Mouse (Mus musculus): ENCODE measurements around the gene Gm49776. TPM values are rescaled to one million over a fixed set of nuclear protein-coding genes. Genes with fewer than 3 reads are reported as not detected.

The Gm49776 gene
- total and polyA plus RNA-seq, 2 experiments from 2014 or later: 3.1 TPM; not detected in 1

- H3K27me3 ChIP-seq (ENCODE audit: insufficient read depth, low read length): no peaks in the 10 kb centered on the region
- ATAC-seq: peak; percentile 62
- DNase-seq (ENCODE audit: low spot score): no peak
- no peak for TF ChIP-seq CTCF (IDR thresholded peaks at IDR 0.05; ENCODE audit: low read depth)
- H3K4me3 ChIP-seq (ENCODE audit: low read length): no peak overlapping the region
- 63% methylated on average over 8 of the region's 8 CpGs for WGBS
- 0 out of 2 replicates have a peak overlapping the region, but pooled peaks have one; percentile 36 for H3K27ac ChIP-seq
- no peaks in the 10 kb centered on the region for H3K4me1 ChIP-seq (ENCODE audit: insufficient read depth, low read length)
- no peak overlapping the region for H3K9ac ChIP-seq (replicated peaks; ENCODE audit: low read length)
- peaks cover 30% of the 10 kb centered on the region for H3K36me3 ChIP-seq (ENCODE audit: insufficient read depth, low read length)
- H3K9me3 ChIP-seq (ENCODE audit: low read length): no peaks in the 10 kb centered on the region
- H3K4me2 ChIP-seq (ENCODE audit: low read depth, low read length): no peak overlapping the region
Observed at GRCm38 (mm10) chr16:18220001-18220400, 38.1 kb downstream of the Gm49776 start.

GRCm38 (mm10) chr16:18218580-18218996, 39.5 kb downstream of the Gm49776 start:
- Histone ChIP-seq H3K4me3 (ENCODE audit: low read length) (no peak overlapping the region), H3K4me1 (ENCODE audit: insufficient read depth, low read length) (peaks cover 12% of the 10 kb centered on the region), H3K27me3 (ENCODE audit: insufficient read depth, low read length) (no peaks in the 10 kb centered on the region), H3K36me3 (ENCODE audit: insufficient read depth, low read length) (peaks cover 16% of the 10 kb centered on the region), H3K9me3 (ENCODE audit: low read length) (no peaks in the 10 kb centered on the region), H3K27ac (no peak overlapping the region), H3K4me2 (ENCODE audit: low read depth, low read length) (no peak overlapping the region), H3K9ac (replicated peaks; ENCODE audit: low read length) (no peak overlapping the region)
- 80% methylated on average over 9 of the region's 9 CpGs for WGBS
- TF ChIP-seq CTCF (IDR thresholded peaks at IDR 0.05; ENCODE audit: low read depth): no peak
- no peak for ATAC-seq
- no peak for DNase-seq (ENCODE audit: low spot score)

- H3K9ac ChIP-seq (replicated peaks; ENCODE audit: low read length): no peak within 1 kb of the TSS
Observed at GRCm38 (mm10) chr16:18217579-18217978, 40.5 kb downstream of the Gm49776 start, which contains the start of gene Ccdc188. Ccdc188 (plus strand) TSS chr16:18217879.

GRCm38 (mm10) chr16:18214858-18215257, 43.3 kb downstream of the Gm49776 start:
- 34% methylated on average over 7 of the region's 7 CpGs for WGBS
- no peaks in the 10 kb centered on the region for H3K36me3 ChIP-seq (ENCODE audit: insufficient read depth, low read length)
- H3K27ac ChIP-seq: peak overlapping the region; percentile 75; the same call in 1 of the 2 replicates
- ATAC-seq (no peak), DNase-seq (ENCODE audit: low spot score) (peak; percentile 47)
- H3K4me3 ChIP-seq (ENCODE audit: low read length): no peak overlapping the region
- no peaks in the 10 kb centered on the region for H3K27me3 ChIP-seq (ENCODE audit: insufficient read depth, low read length)
- TF ChIP-seq CTCF (IDR thresholded peaks at IDR 0.05; ENCODE audit: low read depth): no peak
- no peak overlapping the region; the same call in 1 of the 2 replicates for H3K9ac ChIP-seq (replicated peaks; ENCODE audit: low read length)
- H3K4me2 ChIP-seq (ENCODE audit: low read depth, low read length): peak overlapping the region; percentile 49
- peaks cover 18% of the 10 kb centered on the region for H3K4me1 ChIP-seq (ENCODE audit: insufficient read depth, low read length)
- H3K9me3 ChIP-seq (ENCODE audit: low read length): no peaks in the 10 kb centered on the region

More at GRCm38 (mm10) chr16:18217579-18217978, 40.5 kb downstream of the Gm49776 start, which contains the start of gene Ccdc188:
- no peaks in the 10 kb centered on the region for H3K9me3 ChIP-seq (ENCODE audit: low read length)
- no peak for TF ChIP-seq CTCF (IDR thresholded peaks at IDR 0.05; ENCODE audit: low read depth)
- peaks cover 18% of the 10 kb centered on the region for H3K4me1 ChIP-seq (ENCODE audit: insufficient read depth, low read length)
- H3K4me3 ChIP-seq (ENCODE audit: low read length): no peak within 1 kb of the TSS
- peaks cover 6% of the 10 kb centered on the region for H3K36me3 ChIP-seq (ENCODE audit: insufficient read depth, low read length)
- DNase-seq (ENCODE audit: low spot score) (no peak), ATAC-seq (no peak)
- no peaks in the 10 kb centered on the region for H3K27me3 ChIP-seq (ENCODE audit: insufficient read depth, low read length)
- H3K4me2 ChIP-seq (ENCODE audit: low read depth, low read length): no peak within 1 kb of the TSS
- 87% methylated on average over 4 of the region's 4 CpGs for WGBS
- no peak within 1 kb of the TSS for H3K27ac ChIP-seq

GRCm38 (mm10) chr16:18213689-18214088, 44.4 kb downstream of the Gm49776 start:
- Histone ChIP-seq H3K9ac (replicated peaks; ENCODE audit: low read length) (peak overlapping the region; percentile 6; the same call in 1 of the 2 replicates), H3K27ac (peak overlapping the region; percentile 75), H3K9me3 (ENCODE audit: low read length) (no peaks in the 10 kb centered on the region), H3K4me1 (ENCODE audit: insufficient read depth, low read length) (peaks cover 18% of the 10 kb centered on the region), H3K4me2 (ENCODE audit: low read depth, low read length) (peak overlapping the region; percentile 49), H3K4me3 (ENCODE audit: low read length) (no peak overlapping the region), H3K27me3 (ENCODE audit: insufficient read depth, low read length) (no peaks in the 10 kb centered on the region), H3K36me3 (ENCODE audit: insufficient read depth, low read length) (no peaks in the 10 kb centered on the region)
- WGBS: 3% methylated on average over 6 of the region's 6 CpGs
- ATAC-seq (peak; percentile 90), DNase-seq (ENCODE audit: low spot score) (peak; percentile 95)
- peak; percentile 8; the same call in 1 of the 2 replicates for TF ChIP-seq CTCF (IDR thresholded peaks at IDR 0.05; ENCODE audit: low read depth)

- peak; percentile 100 for TF ChIP-seq CTCF (IDR thresholded peaks at IDR 0.05; ENCODE audit: low read depth)
- Histone ChIP-seq H3K27ac (no peak overlapping the region), H3K36me3 (ENCODE audit: insufficient read depth, low read length) (no peaks in the 10 kb centered on the region), H3K9me3 (ENCODE audit: low read length) (no peaks in the 10 kb centered on the region), H3K4me1 (ENCODE audit: insufficient read depth, low read length) (peaks cover 18% of the 10 kb centered on the region), H3K27me3 (ENCODE audit: insufficient read depth, low read length) (no peaks in the 10 kb centered on the region), H3K9ac (replicated peaks; ENCODE audit: low read length) (no peak overlapping the region), H3K4me3 (ENCODE audit: low read length) (no peak overlapping the region), H3K4me2 (ENCODE audit: low read depth, low read length) (no peak overlapping the region)
- 38% methylated on average over 10 of the region's 10 CpGs for WGBS
- ATAC-seq: peak; percentile 27; the same call in 1 of the 2 replicates
- DNase-seq (ENCODE audit: low spot score): peak; percentile 96
Observed at GRCm38 (mm10) chr16:18211417-18212171, 46.5 kb downstream of the Gm49776 start.

All from hindbrain, postnatal 0 days (tissue).